Mouse (Mus musculus) hindbrain, embryonic 16.5 days (tissue): ENCODE measurements around the gene Cwc22. TPM values are rescaled to one million over a fixed set of nuclear protein-coding genes. Genes with fewer than 3 reads are reported as not detected.
A peak's percentile ranks its signal among the peaks of the same experiment; 100 is the strongest.

Experiments
- ATAC-seq: fragments of 200-750 bp; cut with Nextera tagmentation; 2 replicates; pipeline ENCODE4 v1.8.0; 2017; ENCODE audit warnings: moderate TSS enrichment, moderate library complexity
- H3K27ac ChIP-seq: fragments of 300-500 bp; sonication (generic); 2 replicates; pipeline ENCODE4 v1.5.1; 2014; ENCODE audit warnings: low read depth, mild to moderate bottlenecking, control low read depth, low read length, moderate library complexity
- H3K27me3 ChIP-seq: fragments of 300-500 bp; sonication (generic); replicated peaks from 2 replicates; pipeline ENCODE4 v1.6.1; 2014; ENCODE audit warnings: low read length; ENCODE audit not compliant: control insufficient read depth, insufficient read depth
- H3K36me3 ChIP-seq: fragments of 300-500 bp; sonication (generic); 2 replicates; pipeline ENCODE4 v1.6.1; 2014; ENCODE audit warnings: mild to moderate bottlenecking, low read length, moderate library complexity, mixed read lengths; ENCODE audit not compliant: control insufficient read depth, insufficient read depth
- H3K4me1 ChIP-seq: fragments of 300-500 bp; sonication (generic); 2 replicates; pipeline ENCODE4 v1.6.1; 2014; ENCODE audit warnings: low read depth, low read length; ENCODE audit not compliant: control insufficient read depth, insufficient read depth
- H3K4me2 ChIP-seq: fragments of 300-500 bp; sonication (generic); 2 replicates; pipeline ENCODE4 v1.6.1; 2014; ENCODE audit warnings: mild to moderate bottlenecking, low read length, control low read depth, moderate library complexity
- H3K4me3 ChIP-seq: fragments of 300-500 bp; sonication (generic); 2 replicates; pipeline ENCODE4 v1.5.1; 2014; ENCODE audit warnings: mild to moderate bottlenecking, low read length, control low read depth, moderate library complexity
- H3K9ac ChIP-seq: fragments of 300-500 bp; sonication (generic); 2 replicates; pipeline ENCODE4 v1.6.1; 2014; ENCODE audit warnings: low read depth, mild to moderate bottlenecking, control low read depth, low read length, moderate library complexity
- H3K9me3 ChIP-seq: fragments of 300-500 bp; sonication (generic); 2 replicates; pipeline ENCODE4 v1.6.1; 2014; ENCODE audit warnings: mild to moderate bottlenecking, low read length, moderate library complexity; ENCODE audit not compliant: control insufficient read depth
- WGBS: fragments of 180-500 bp; shearing (Covaris S2); extraction: QIAGEN DNeasy Blood & Tissue Kit; methylation state at CpG from one replicate; pipeline ENCODE4 v1.1.7; 2014; 5-methylcytosine and 5-hydroxymethylcytosine counted together
- polyA plus RNA-seq: library from polyadenylated mRNA; unstranded; fragments of >200 nt; fragmentation: Nextera tagmentation; extraction: Ambion mirVana; gene quantifications from 2 replicates; pipeline ENCODE4 v1.2.1, GENCODE M21; 2015

The Cwc22 gene
- polyA plus RNA-seq: 18.7 and 20.3 TPM in 2 replicates

GRCm38 (mm10) chr2:77945596-77946485 is at the start of gene Cwc22:
TSS of gene Cwc22 (minus strand) at chr2:77946375.
- Histone ChIP-seq H3K4me2 (peak within 1 kb of the TSS; percentile 93), H3K9ac (peak within 1 kb of the TSS; percentile 94), H3K4me3 (peak within 1 kb of the TSS; percentile 78), H3K36me3 (no peaks in the 10 kb centered on the region), H3K27ac (peak within 1 kb of the TSS; percentile 87), H3K27me3 (no peaks in the 10 kb centered on the region), H3K4me1 (peaks cover 8% of the 10 kb centered on the region), H3K9me3 (no peaks in the 10 kb centered on the region)
- WGBS: under 1% methylated on average over 55 of the region's 55 CpGs
- peak; percentile 95 for ATAC-seq

GRCm38 (mm10) chr2:77993727-77994401 is 47.7 kb upstream of the Cwc22 start:
- H3K4me3 ChIP-seq: no peak overlapping the region
- no peak overlapping the region for H3K9ac ChIP-seq
- no peak for ATAC-seq

GRCm38 (mm10) chr2:77992951-77993604 is 46.9 kb upstream of the Cwc22 start:
- H3K27ac ChIP-seq: no peak overlapping the region
- H3K9ac ChIP-seq: no peak overlapping the region
- H3K4me1 ChIP-seq: no peaks in the 10 kb centered on the region
- H3K4me2 ChIP-seq: no peak overlapping the region
- no peaks in the 10 kb centered on the region for H3K27me3 ChIP-seq
- no peak overlapping the region for H3K4me3 ChIP-seq
- 86% methylated on average over 3 of the region's 3 CpGs for WGBS
- H3K9me3 ChIP-seq: no peaks in the 10 kb centered on the region
- H3K36me3 ChIP-seq: no peaks in the 10 kb centered on the region
- ATAC-seq: no peak

More at GRCm38 (mm10) chr2:77993727-77994401, 47.7 kb upstream of the Cwc22 start:
- WGBS: 75% methylated on average over 4 of the region's 4 CpGs
- Histone ChIP-seq H3K36me3 (no peaks in the 10 kb centered on the region), H3K27me3 (no peaks in the 10 kb centered on the region), H3K9me3 (no peaks in the 10 kb centered on the region), H3K27ac (no peak overlapping the region), H3K4me2 (no peak overlapping the region), H3K4me1 (no peaks in the 10 kb centered on the region)

- no peak for ATAC-seq
- H3K27me3 ChIP-seq: no peaks in the 10 kb centered on the region
- no peaks in the 10 kb centered on the region for H3K36me3 ChIP-seq
- no peak overlapping the region for H3K27ac ChIP-seq
- 56% methylated on average over 2 of the region's 2 CpGs for WGBS
- H3K4me3 ChIP-seq: no peak overlapping the region
- no peak overlapping the region for H3K4me2 ChIP-seq
- H3K4me1 ChIP-seq: no peaks in the 10 kb centered on the region
- no peak overlapping the region for H3K9ac ChIP-seq
- H3K9me3 ChIP-seq: 0 out of 2 replicates have a peak, but pooled peaks cover 3% of the 10 kb centered on the region
Measured at GRCm38 (mm10) chr2:77990820-77991219, 44.6 kb upstream of the Cwc22 start.

GRCm38 (mm10) chr2:77990121-77990520 is 43.9 kb upstream of the Cwc22 start:
- H3K9me3 ChIP-seq: 0 out of 2 replicates have a peak, but pooled peaks cover 3% of the 10 kb centered on the region
- H3K27ac ChIP-seq: no peak overlapping the region
- H3K4me2 ChIP-seq: no peak overlapping the region
- no peak for ATAC-seq
- H3K36me3 ChIP-seq: no peaks in the 10 kb centered on the region
- H3K4me3 ChIP-seq: no peak overlapping the region
- H3K9ac ChIP-seq: no peak overlapping the region
- no peaks in the 10 kb centered on the region for H3K4me1 ChIP-seq
- H3K27me3 ChIP-seq: no peaks in the 10 kb centered on the region

- Histone ChIP-seq H3K4me1 (no peaks in the 10 kb centered on the region), H3K27ac (no peak overlapping the region), H3K36me3 (no peaks in the 10 kb centered on the region), H3K27me3 (no peaks in the 10 kb centered on the region), H3K4me2 (no peak overlapping the region), H3K9ac (no peak overlapping the region), H3K9me3 (0 out of 2 replicates have a peak, but pooled peaks cover 3% of the 10 kb centered on the region), H3K4me3 (no peak overlapping the region)
- 79% methylated on average over 1 of the region's 1 CpGs for WGBS
- ATAC-seq: no peak
Measured at GRCm38 (mm10) chr2:77989390-77989789, 43.2 kb upstream of the Cwc22 start.

GRCm38 (mm10) chr2:77985991-77986730 is 40.0 kb upstream of the Cwc22 start:
- no peak for ATAC-seq

GRCm38 (mm10) chr2:77984209-77984608 is 38.0 kb upstream of the Cwc22 start:
- 86% methylated on average over 4 of the region's 4 CpGs for WGBS
- Histone ChIP-seq H3K4me1 (no peaks in the 10 kb centered on the region), H3K27ac (no peak overlapping the region), H3K27me3 (no peaks in the 10 kb centered on the region), H3K9me3 (peaks cover 7% of the 10 kb centered on the region; the same call in 1 of the 2 replicates), H3K36me3 (no peaks in the 10 kb centered on the region), H3K9ac (no peak overlapping the region), H3K4me3 (no peak overlapping the region), H3K4me2 (no peak overlapping the region)
- no peak for ATAC-seq

More at GRCm38 (mm10) chr2:77985991-77986730, 40.0 kb upstream of the Cwc22 start:
- H3K9ac ChIP-seq: no peak overlapping the region
- peaks cover 7% of the 10 kb centered on the region; the same call in 1 of the 2 replicates for H3K9me3 ChIP-seq
- no peaks in the 10 kb centered on the region for H3K4me1 ChIP-seq
- H3K36me3 ChIP-seq: no peaks in the 10 kb centered on the region
- WGBS: 71% methylated on average over 2 of the region's 2 CpGs
- no peak overlapping the region for H3K4me3 ChIP-seq
- H3K27ac ChIP-seq: no peak overlapping the region
- H3K4me2 ChIP-seq: no peak overlapping the region
- no peaks in the 10 kb centered on the region for H3K27me3 ChIP-seq
